Mouse (Mus musculus) adrenal gland, postnatal 25 days (tissue): ENCODE data around the gene Akp3. TPM values are rescaled to one million over a fixed set of nuclear protein-coding genes. Genes with fewer than 3 reads are reported as not detected.
A peak's percentile ranks its signal among the peaks of the same experiment; 100 is the strongest.

Experiments used
- DNase-seq: peaks from one replicate; pipeline ENCODE4 v3.0.0; 2021; ENCODE audit warnings: mixed read lengths
- total RNA-seq: library from RNA; stranded (reverse); gene quantifications from 2 replicates; pipeline ENCODE4 v1.2.3, GENCODE M21; 2021

Akp3 gene
- total RNA-seq, 1 experiment from 2014 or later, result not detected

- no peak for DNase-seq
Observed at GRCm38 (mm10) chr1:87154501-87155120, 29.8 kb downstream of the Akp3 start.

GRCm38 (mm10) chr1:87155531-87156198 is 30.9 kb downstream of the Akp3 start:
- peak; percentile 26 for DNase-seq

- no peak for DNase-seq
Observed at GRCm38 (mm10) chr1:87156199-87156587, 31.4 kb downstream of the Akp3 start, which contains the start of gene Ecel1. Gene Ecel1 (minus strand): TSS chr1:87156521.

- DNase-seq, result no peak
Observed at GRCm38 (mm10) chr1:87159396-87159795, 34.6 kb downstream of the Akp3 start.

- DNase-seq, result no peak
Observed at GRCm38 (mm10) chr1:87164164-87164795, 39.5 kb downstream of the Akp3 start.

GRCm38 (mm10) chr1:87164796-87165184 is 40.0 kb downstream of the Akp3 start:
- DNase-seq, result no peak

GRCm38 (mm10) chr1:87170458-87170857 is 45.7 kb downstream of the Akp3 start:
- no peak for DNase-seq

- no peak for DNase-seq
Observed at GRCm38 (mm10) chr1:87171312-87171711, 46.5 kb downstream of the Akp3 start.

- peak; percentile 47 for DNase-seq
Observed at GRCm38 (mm10) chr1:87172316-87172715, 47.5 kb downstream of the Akp3 start.

GRCm38 (mm10) chr1:87174006-87174955 is 49.5 kb downstream of the Akp3 start:
- peak; percentile 72 for DNase-seq

GRCm38 (mm10) chr1:87175852-87176292 is 51.1 kb downstream of the Akp3 start:
- DNase-seq, result peak; percentile 31

Other genes with a start within 250 kb of the Akp3 start
- not detected in 2 replicates for gene Alppl2, start 35.0 kb upstream of the Akp3 start, total RNA-seq
- not detected in 2 replicates for gene Alpi, start 23.4 kb upstream of the Akp3 start, total RNA-seq
- 0.67 and 0.73 TPM in 2 replicates for gene Ecel1, start 31.5 kb downstream of the Akp3 start, total RNA-seq
- not detected in 2 replicates for gene Prss56, start 58.3 kb downstream of the Akp3 start, total RNA-seq
- gene Chrnd, start 65.6 kb downstream of the Akp3 start, total RNA-seq, result not detected in 2 replicates
- gene Chrng, start 79.7 kb downstream of the Akp3 start, total RNA-seq, result not detected in 2 replicates
- gene Eif4e2, start 88.9 kb downstream of the Akp3 start, total RNA-seq, result 89.9 and 96.0 TPM in 2 replicates
- gene Efhd1, start 139.4 kb downstream of the Akp3 start, total RNA-seq, result 310 and 340 TPM in 2 replicates
- gene Gigyf2, start 202.0 kb downstream of the Akp3 start, total RNA-seq, result 94.6 and 114 TPM in 2 replicates